Mouse (Mus musculus) embryonic facial prominence, embryonic 13.5 days (tissue): ENCODE results near the gene Mpdz. TPM values are rescaled to one million over a fixed set of nuclear protein-coding genes. Genes with fewer than 3 reads are reported as not detected.

Experiments
- ATAC-seq: fragments of 200-750 bp; cut with Nextera tagmentation; 2 replicates; pipeline ENCODE4 v1.8.0; 2017; ENCODE audit warnings: low read depth; ENCODE audit not compliant: insufficient number of reproducible peaks, insufficient read depth, low FRiP score, low TSS enrichment
- H3K27ac ChIP-seq: fragments of 300-500 bp; sonication (generic); 2 replicates; pipeline ENCODE4 v1.5.1; 2015; ENCODE audit warnings: moderate library complexity, mild to moderate bottlenecking, inconsistent platforms
- H3K27me3 ChIP-seq: fragments of 300-500 bp; sonication (generic); 2 replicates; pipeline ENCODE4 v1.6.1; 2015; ENCODE audit warnings: mild to moderate bottlenecking, inconsistent platforms
- H3K36me3 ChIP-seq: fragments of 300-500 bp; sonication (generic); 2 replicates; pipeline ENCODE4 v1.6.1; 2015; ENCODE audit warnings: mild to moderate bottlenecking, inconsistent platforms
- H3K4me1 ChIP-seq: fragments of 300-500 bp; sonication (generic); 2 replicates; pipeline ENCODE4 v1.6.1; 2015; ENCODE audit warnings: inconsistent platforms
- H3K4me2 ChIP-seq: fragments of 300-500 bp; sonication (generic); 2 replicates; pipeline ENCODE4 v1.6.1; 2015; ENCODE audit warnings: moderate library complexity, mild to moderate bottlenecking, inconsistent platforms
- H3K4me3 ChIP-seq: fragments of 300-500 bp; sonication (generic); 2 replicates; pipeline ENCODE4 v1.5.1; 2015; ENCODE audit warnings: mild to moderate bottlenecking, inconsistent platforms
- H3K9ac ChIP-seq: fragments of 300-500 bp; sonication (generic); 2 replicates; pipeline ENCODE4 v1.6.1; 2015; ENCODE audit warnings: mild to moderate bottlenecking, inconsistent platforms
- H3K9me3 ChIP-seq: fragments of 300-500 bp; sonication (generic); 2 replicates; pipeline ENCODE4 v1.6.1; 2016; ENCODE audit warnings: inconsistent platforms
- WGBS: fragments of 180-500 bp; shearing (Covaris S2); methylation state at CpG from one replicate; pipeline ENCODE4 v1.1.7; 2015; ENCODE audit warnings: mixed read lengths; 5-methylcytosine and 5-hydroxymethylcytosine counted together
- polyA plus RNA-seq: library from polyadenylated mRNA; unstranded; fragments of >200 nt; fragmentation: Nextera tagmentation; extraction: Ambion mirVana; gene quantifications from 2 replicates; pipeline ENCODE4 v1.2.1, GENCODE M21; 2015

Mpdz gene
- polyA plus RNA-seq: 37.6 and 44.0 TPM in 2 replicates

GRCm38 (mm10) chr4:81442078-81442981 lies at the start of gene Mpdz:
Mpdz (minus strand) TSS chr4:81442815.
- H3K9ac ChIP-seq: peak within 1 kb of the TSS; percentile 95
- peak within 1 kb of the TSS; percentile 63 for H3K4me2 ChIP-seq
- peak; percentile 81 for ATAC-seq
- H3K4me1 ChIP-seq: peaks cover 17% of the 10 kb centered on the region
- no peaks in the 10 kb centered on the region for H3K27me3 ChIP-seq
- WGBS: under 1% methylated on average over 96 of the region's 97 CpGs
- peak within 1 kb of the TSS; percentile 95 for H3K27ac ChIP-seq
- H3K4me3 ChIP-seq: peak within 1 kb of the TSS; percentile 81
- no peaks in the 10 kb centered on the region for H3K9me3 ChIP-seq
- no peaks in the 10 kb centered on the region for H3K36me3 ChIP-seq

GRCm38 (mm10) chr4:81490556-81490955 lies 47.9 kb upstream of the Mpdz start:
- no peak overlapping the region for H3K9ac ChIP-seq
- H3K27ac ChIP-seq: no peak overlapping the region
- no peaks in the 10 kb centered on the region for H3K27me3 ChIP-seq
- no peaks in the 10 kb centered on the region for H3K9me3 ChIP-seq
- WGBS: 77% methylated on average over 2 of the region's 2 CpGs
- H3K4me2 ChIP-seq: no peak overlapping the region
- no peak overlapping the region for H3K4me3 ChIP-seq
- ATAC-seq: no peak
- H3K4me1 ChIP-seq: peaks cover 6% of the 10 kb centered on the region; the same call in 1 of the 2 replicates
- no peaks in the 10 kb centered on the region for H3K36me3 ChIP-seq

- peak overlapping the region; percentile 23; the same call in 1 of the 2 replicates for H3K27ac ChIP-seq
- H3K4me3 ChIP-seq: no peak overlapping the region
- 46% methylated on average over 7 of the region's 7 CpGs for WGBS
- ATAC-seq: 0 out of 2 replicates have a peak, but pooled peaks have one; percentile 26
- H3K4me1 ChIP-seq: peaks cover 4% of the 10 kb centered on the region
- peak overlapping the region; percentile 27 for H3K4me2 ChIP-seq
- H3K27me3 ChIP-seq: no peaks in the 10 kb centered on the region
- no peak overlapping the region for H3K9ac ChIP-seq
- H3K9me3 ChIP-seq: no peaks in the 10 kb centered on the region
- no peaks in the 10 kb centered on the region for H3K36me3 ChIP-seq
These were observed 42.0 kb upstream of the Mpdz start for GRCm38 (mm10) chr4:81484603-81485002.

GRCm38 (mm10) chr4:81483887-81484602 lies 41.4 kb upstream of the Mpdz start:
- Histone ChIP-seq H3K9me3 (no peaks in the 10 kb centered on the region), H3K36me3 (no peaks in the 10 kb centered on the region), H3K4me2 (peak overlapping the region; percentile 27), H3K27me3 (no peaks in the 10 kb centered on the region), H3K27ac (no peak overlapping the region), H3K9ac (no peak overlapping the region), H3K4me1 (peaks cover 4% of the 10 kb centered on the region), H3K4me3 (no peak overlapping the region)
- ATAC-seq: no peak
- WGBS: 55% methylated on average over 18 of the region's 18 CpGs

GRCm38 (mm10) chr4:81483159-81483558 lies 40.5 kb upstream of the Mpdz start:
- no peak overlapping the region for H3K27ac ChIP-seq
- H3K4me3 ChIP-seq: no peak overlapping the region
- ATAC-seq: no peak
- H3K4me1 ChIP-seq: peaks cover 4% of the 10 kb centered on the region
- H3K36me3 ChIP-seq: no peaks in the 10 kb centered on the region
- no peaks in the 10 kb centered on the region for H3K9me3 ChIP-seq
- peak overlapping the region; percentile 28; the same call in 1 of the 2 replicates for H3K4me2 ChIP-seq
- 13% methylated on average over 6 of the region's 6 CpGs for WGBS
- H3K27me3 ChIP-seq: no peaks in the 10 kb centered on the region
- H3K9ac ChIP-seq: no peak overlapping the region

GRCm38 (mm10) chr4:81466821-81467220 lies 24.2 kb upstream of the Mpdz start:
- Histone ChIP-seq H3K9ac (no peak overlapping the region), H3K4me1 (no peaks in the 10 kb centered on the region), H3K36me3 (no peaks in the 10 kb centered on the region), H3K4me3 (no peak overlapping the region), H3K9me3 (no peaks in the 10 kb centered on the region), H3K27me3 (no peaks in the 10 kb centered on the region), H3K4me2 (no peak overlapping the region), H3K27ac (no peak overlapping the region)
- ATAC-seq: no peak
- 75% methylated on average over 4 of the region's 4 CpGs for WGBS

- no peaks in the 10 kb centered on the region for H3K27me3 ChIP-seq
These were observed 22.6 kb upstream of the Mpdz start for GRCm38 (mm10) chr4:81465172-81465571.

GRCm38 (mm10) chr4:81462253-81462652 lies 19.6 kb upstream of the Mpdz start:
- ATAC-seq: no peak
- Histone ChIP-seq H3K4me1 (no peaks in the 10 kb centered on the region), H3K36me3 (no peaks in the 10 kb centered on the region), H3K27ac (no peak overlapping the region), H3K4me3 (no peak overlapping the region), H3K4me2 (no peak overlapping the region), H3K9me3 (no peaks in the 10 kb centered on the region), H3K27me3 (no peaks in the 10 kb centered on the region), H3K9ac (no peak overlapping the region)
- WGBS: 56% methylated on average over 4 of the region's 4 CpGs

More at GRCm38 (mm10) chr4:81465172-81465571, 22.6 kb upstream of the Mpdz start:
- Histone ChIP-seq H3K4me1 (no peaks in the 10 kb centered on the region), H3K9ac (no peak overlapping the region), H3K27ac (no peak overlapping the region), H3K9me3 (no peaks in the 10 kb centered on the region), H3K4me3 (no peak overlapping the region), H3K4me2 (no peak overlapping the region), H3K36me3 (no peaks in the 10 kb centered on the region)
- no peak for ATAC-seq
- 83% methylated on average over 3 of the region's 3 CpGs for WGBS

GRCm38 (mm10) chr4:81458921-81459320 lies 16.3 kb upstream of the Mpdz start:
- H3K27me3 ChIP-seq: no peaks in the 10 kb centered on the region
- no peak for ATAC-seq
- H3K4me1 ChIP-seq: no peaks in the 10 kb centered on the region
- no peak overlapping the region for H3K4me2 ChIP-seq
- H3K27ac ChIP-seq: no peak overlapping the region
- no peaks in the 10 kb centered on the region for H3K36me3 ChIP-seq
- WGBS: 64% methylated on average over 1 of the region's 1 CpGs
- H3K9ac ChIP-seq: no peak overlapping the region
- no peaks in the 10 kb centered on the region for H3K9me3 ChIP-seq
- no peak overlapping the region for H3K4me3 ChIP-seq

- ATAC-seq: no peak
- WGBS: 91% methylated on average over 3 of the region's 3 CpGs
These were observed 11.2 kb upstream of the Mpdz start for GRCm38 (mm10) chr4:81453806-81454205.

GRCm38 (mm10) chr4:81452183-81452582 lies 9.6 kb upstream of the Mpdz start:
- H3K4me2 ChIP-seq: no peak overlapping the region
- H3K36me3 ChIP-seq: no peaks in the 10 kb centered on the region
- H3K27ac ChIP-seq: peak overlapping the region; percentile 55; the same call in 1 of the 2 replicates
- H3K9ac ChIP-seq: no peak overlapping the region
- no peaks in the 10 kb centered on the region for H3K9me3 ChIP-seq
- H3K27me3 ChIP-seq: no peaks in the 10 kb centered on the region
- H3K4me1 ChIP-seq: peaks cover 14% of the 10 kb centered on the region
- no peak overlapping the region for H3K4me3 ChIP-seq
- WGBS: 37% methylated on average over 2 of the region's 2 CpGs
- ATAC-seq: no peak

More at GRCm38 (mm10) chr4:81453806-81454205, 11.2 kb upstream of the Mpdz start:
- Histone ChIP-seq H3K9me3 (no peaks in the 10 kb centered on the region), H3K36me3 (no peaks in the 10 kb centered on the region), H3K4me1 (peaks cover 14% of the 10 kb centered on the region), H3K27ac (no peak overlapping the region), H3K4me3 (no peak overlapping the region), H3K4me2 (no peak overlapping the region), H3K27me3 (no peaks in the 10 kb centered on the region), H3K9ac (no peak overlapping the region)
